Mouse (Mus musculus) hindbrain, postnatal 0 days (tissue): Measurements from ENCODE around the gene Olfr112. TPM values are rescaled to one million over a fixed set of nuclear protein-coding genes. Genes with fewer than 3 reads are reported as not detected.
"Not testable (repeated sequence)": the region's sequence is repeated elsewhere in the genome, so short reads cannot be mapped to it uniquely, and the experiment has no call there.

ENCODE experiments used
- ATAC-seq: fragments of 200-750 bp; cut with Nextera tagmentation; 2 replicates; pipeline ENCODE4 v1.8.0; 2017; ENCODE audit warnings: mild to moderate bottlenecking, moderate TSS enrichment, moderate library complexity
- DNase-seq: peaks from one replicate; pipeline ENCODE4 v3.0.0-alpha.2; 2015; ENCODE audit warnings: low spot score
- H3K27ac ChIP-seq: fragments of 300-500 bp; sonication (generic); 2 replicates; pipeline ENCODE4 v1.5.1; 2014; ENCODE audit warnings: mild to moderate bottlenecking
- H3K27me3 ChIP-seq: fragments of 300-500 bp; sonication (generic); 2 replicates; pipeline ENCODE4 v1.6.1; 2014; ENCODE audit warnings: low read length, mixed read lengths; ENCODE audit not compliant: insufficient read depth
- H3K36me3 ChIP-seq: fragments of 300-500 bp; sonication (generic); 2 replicates; pipeline ENCODE4 v1.6.1; 2014; ENCODE audit warnings: low read length, mixed read lengths; ENCODE audit not compliant: insufficient read depth
- H3K4me1 ChIP-seq: fragments of 300-500 bp; sonication (generic); 2 replicates; pipeline ENCODE4 v1.6.1; 2014; ENCODE audit warnings: antibody characterized with exemption, low read length, mixed read lengths; ENCODE audit not compliant: insufficient read depth
- H3K4me2 ChIP-seq: fragments of 300-500 bp; sonication (generic); 2 replicates; pipeline ENCODE4 v1.6.1; 2014; ENCODE audit warnings: low read depth, mild to moderate bottlenecking, low read length, moderate library complexity, mixed read lengths
- H3K4me3 ChIP-seq: fragments of 300-500 bp; sonication (generic); 2 replicates; pipeline ENCODE4 v1.5.1; 2014; ENCODE audit warnings: low read length
- H3K9ac ChIP-seq: fragments of 300-500 bp; sonication (generic); replicated peaks from 2 replicates; pipeline ENCODE4 v1.6.1; 2014; ENCODE audit warnings: mild to moderate bottlenecking, low read length, moderate library complexity, mixed read lengths
- H3K9me3 ChIP-seq: fragments of 300-500 bp; sonication (generic); 2 replicates; pipeline ENCODE4 v1.6.1; 2016; ENCODE audit warnings: low read length, mixed read lengths
- CTCF ChIP-seq: IDR thresholded peaks from 2 replicates; pipeline ENCODE4 v1.5.1; 2016; ENCODE audit warnings: antibody characterized with exemption, control low read depth, low read depth
- WGBS: fragments of 180-500 bp; shearing (Covaris S2); extraction: QIAGEN DNeasy Blood & Tissue Kit; methylation state at CpG from one replicate; pipeline ENCODE4 v1.1.7; 2014; 5-methylcytosine and 5-hydroxymethylcytosine counted together
- polyA plus RNA-seq: library from polyadenylated mRNA; unstranded; fragments of >200 nt; fragmentation: Nextera tagmentation; extraction: Ambion mirVana; gene quantifications from 2 replicates; pipeline ENCODE4 v1.2.1, GENCODE M21; 2015
- total RNA-seq: library from RNA; depleted of rRNA; stranded (reverse); fragments of >200 nt; gene quantifications from 2 replicates; pipeline ENCODE4 v1.2.3, GENCODE M21; 2014; rRNA removed

The Olfr112 gene
- total and polyA plus RNA-seq, 2 experiments from 2014 or later: not detected

- Histone ChIP-seq H3K4me3 (no peak overlapping the region), H3K4me2 (no peak overlapping the region), H3K4me1 (no peaks in the 10 kb centered on the region), H3K9ac (no peak overlapping the region), H3K36me3 (no peaks in the 10 kb centered on the region), H3K9me3 (no peaks in the 10 kb centered on the region), H3K27ac (no peak overlapping the region), H3K27me3 (no peaks in the 10 kb centered on the region)
- no peak for ATAC-seq
- no peak for DNase-seq
- TF ChIP-seq CTCF: no peak
These were observed 34.1 kb downstream of the Olfr112 start for GRCm38 (mm10) chr17:37535173-37535572.

GRCm38 (mm10) chr17:37525427-37525826 is 43.8 kb downstream of the Olfr112 start:
- not testable (repeated sequence) for H3K27me3 ChIP-seq, H3K9ac ChIP-seq, H3K9me3 ChIP-seq, DNase-seq, H3K36me3 ChIP-seq, H3K4me3 ChIP-seq, H3K27ac ChIP-seq, H3K4me1 ChIP-seq, ATAC-seq, H3K4me2 ChIP-seq
- WGBS: 78% methylated on average over 1 of the region's 1 CpGs

GRCm38 (mm10) chr17:37524612-37525011 is 44.6 kb downstream of the Olfr112 start:
- not testable (repeated sequence) for H3K27me3 ChIP-seq, DNase-seq, H3K9ac ChIP-seq, ATAC-seq, H3K9me3 ChIP-seq, H3K4me1 ChIP-seq, H3K4me2 ChIP-seq, H3K4me3 ChIP-seq, H3K27ac ChIP-seq, H3K36me3 ChIP-seq

Other genes with a start within 250 kb of the Olfr112 start
- gene Olfr103, start 229.8 kb downstream of the Olfr112 start, total RNA-seq: not detected in 2 replicates
- gene Olfr103, start 229.8 kb downstream of the Olfr112 start, polyA plus RNA-seq: not detected in 2 replicates
- not detected in 2 replicates for gene Olfr104-ps, start 209.9 kb downstream of the Olfr112 start, total RNA-seq
- not detected in 2 replicates for gene Olfr104-ps, start 209.9 kb downstream of the Olfr112 start, polyA plus RNA-seq
- not detected in 2 replicates for gene Olfr105-ps, start 190.4 kb downstream of the Olfr112 start, total RNA-seq
- not detected in 2 replicates for gene Olfr105-ps, start 190.4 kb downstream of the Olfr112 start, polyA plus RNA-seq
- not detected in 2 replicates for gene Olfr106-ps, start 179.1 kb downstream of the Olfr112 start, total RNA-seq
- gene Olfr106-ps, start 179.1 kb downstream of the Olfr112 start, polyA plus RNA-seq: not detected in 2 replicates
- gene Olfr107, start 170.2 kb downstream of the Olfr112 start, total RNA-seq: not detected in 2 replicates
- not detected in 2 replicates for gene Olfr107, start 170.2 kb downstream of the Olfr112 start, polyA plus RNA-seq
- gene Olfr108, start 124.0 kb downstream of the Olfr112 start, total RNA-seq: not detected in 2 replicates
- not detected in 2 replicates for gene Olfr108, start 124.0 kb downstream of the Olfr112 start, polyA plus RNA-seq
- gene Olfr109, start 110.5 kb downstream of the Olfr112 start, total RNA-seq: not detected in 2 replicates
- not detected in 2 replicates for gene Olfr109, start 110.5 kb downstream of the Olfr112 start, polyA plus RNA-seq
- not detected in 2 replicates for gene H2-M2, start 85.9 kb downstream of the Olfr112 start, total RNA-seq
- gene H2-M2, start 85.9 kb downstream of the Olfr112 start, polyA plus RNA-seq: not detected in 2 replicates
- not detected in 2 replicates for gene Olfr110, start 77.0 kb downstream of the Olfr112 start, total RNA-seq
- gene Olfr110, start 77.0 kb downstream of the Olfr112 start, polyA plus RNA-seq: not detected in 2 replicates
- not detected in 2 replicates for gene Olfr111, start 61.4 kb downstream of the Olfr112 start, total RNA-seq
- gene Olfr111, start 61.4 kb downstream of the Olfr112 start, polyA plus RNA-seq: not detected in 2 replicates
- not detected in 2 replicates for gene Olfr113, start 8.2 kb upstream of the Olfr112 start, total RNA-seq
- gene Olfr113, start 8.2 kb upstream of the Olfr112 start, polyA plus RNA-seq: not detected in 2 replicates
- gene Olfr114, start 23.3 kb upstream of the Olfr112 start, total RNA-seq: not detected in 2 replicates
- gene Olfr114, start 23.3 kb upstream of the Olfr112 start, polyA plus RNA-seq: not detected in 2 replicates
- not detected in 2 replicates for gene Olfr115, start 57.7 kb upstream of the Olfr112 start, total RNA-seq
- not detected in 2 replicates for gene Olfr115, start 57.7 kb upstream of the Olfr112 start, polyA plus RNA-seq
- gene Olfr116, start 57.7 kb upstream of the Olfr112 start, total RNA-seq: not detected in 2 replicates
- gene Olfr116, start 57.7 kb upstream of the Olfr112 start, polyA plus RNA-seq: not detected in 2 replicates
- not detected in 2 replicates for gene Olfr117, start 94.3 kb upstream of the Olfr112 start, total RNA-seq
- not detected in 2 replicates for gene Olfr117, start 94.3 kb upstream of the Olfr112 start, polyA plus RNA-seq
- not detected in 2 replicates for gene Olfr118, start 97.5 kb upstream of the Olfr112 start, total RNA-seq
- gene Olfr118, start 97.5 kb upstream of the Olfr112 start, polyA plus RNA-seq: not detected in 2 replicates
- gene Olfr119, start 127.1 kb upstream of the Olfr112 start, total RNA-seq: not detected in 2 replicates
- gene Olfr119, start 127.1 kb upstream of the Olfr112 start, polyA plus RNA-seq: not detected in 2 replicates
- not detected in 2 replicates for gene Olfr120, start 152.4 kb upstream of the Olfr112 start, total RNA-seq
- gene Olfr120, start 152.4 kb upstream of the Olfr112 start, polyA plus RNA-seq: not detected in 2 replicates
- gene Olfr121, start 179.4 kb upstream of the Olfr112 start, total RNA-seq: not detected in 2 replicates
- not detected in 2 replicates for gene Olfr121, start 179.4 kb upstream of the Olfr112 start, polyA plus RNA-seq
- gene Olfr122, start 199.2 kb upstream of the Olfr112 start, total RNA-seq: not detected in 2 replicates
- not detected in 2 replicates for gene Olfr122, start 199.2 kb upstream of the Olfr112 start, polyA plus RNA-seq
- gene Olfr123, start 224.1 kb upstream of the Olfr112 start, total RNA-seq: not detected in 2 replicates
- gene Olfr123, start 224.1 kb upstream of the Olfr112 start, polyA plus RNA-seq: not detected in 2 replicates
- not detected in 2 replicates for gene Olfr124, start 230.4 kb upstream of the Olfr112 start, total RNA-seq
- not detected in 2 replicates for gene Olfr124, start 230.4 kb upstream of the Olfr112 start, polyA plus RNA-seq